Mouse (Mus musculus): Measurements from ENCODE around the gene Fam210b. TPM values are rescaled to one million over a fixed set of nuclear protein-coding genes. Genes with fewer than 3 reads are reported as not detected.

Fam210b gene
- polyA plus RNA-seq, 1 experiment from 2014 or later: 20.1 TPM

DNA sequence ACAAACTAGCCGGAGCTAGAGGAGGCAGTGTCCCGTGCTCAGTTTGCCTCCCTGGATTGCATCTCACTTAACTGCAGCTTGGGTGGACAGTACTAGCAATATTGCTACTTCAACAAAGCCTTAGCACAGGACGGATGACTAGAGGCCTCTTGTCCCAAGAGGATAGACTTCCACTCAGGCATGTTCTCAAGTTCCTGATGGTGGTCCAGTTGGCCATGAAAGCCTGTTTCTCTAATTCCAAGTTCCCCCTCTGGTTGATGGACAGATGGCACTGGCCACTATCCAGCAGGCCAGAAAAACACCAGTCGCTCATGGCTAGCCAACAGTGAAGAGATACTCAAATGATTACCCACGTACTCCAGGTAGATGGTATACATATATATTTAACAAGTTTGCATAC, 10.5 kb downstream of the Fam210b start:
- Histone ChIP-seq H3K4me2 (ENCODE audit: low read depth, low read length, severe bottlenecking) (no peak overlapping the region), H3K36me3 (ENCODE audit: control insufficient read depth, insufficient read depth, low read length) (peaks cover 27% of the 10 kb centered on the region; the same call in 1 of the 2 replicates), H3K4me1 (replicated peaks; ENCODE audit: control insufficient read depth, insufficient read depth, low read length) (no peaks in the 10 kb centered on the region), H3K4me3 (ENCODE audit: low read depth, low read length) (no peak overlapping the region), H3K27me3 (ENCODE audit: control insufficient read depth, insufficient read depth, low read length) (no peaks in the 10 kb centered on the region), H3K27ac (ENCODE audit: low read depth, low read length) (no peak overlapping the region), H3K9me3 (ENCODE audit: control insufficient read depth, low read length) (no peaks in the 10 kb centered on the region), H3K9ac (ENCODE audit: low read length) (no peak overlapping the region)
- DNase-seq (ENCODE audit: low spot score): no peak
- WGBS: 87% methylated on average over 5 of the region's 5 CpGs
- ATAC-seq (replicated peaks; ENCODE audit: low FRiP score): no peak

DNA sequence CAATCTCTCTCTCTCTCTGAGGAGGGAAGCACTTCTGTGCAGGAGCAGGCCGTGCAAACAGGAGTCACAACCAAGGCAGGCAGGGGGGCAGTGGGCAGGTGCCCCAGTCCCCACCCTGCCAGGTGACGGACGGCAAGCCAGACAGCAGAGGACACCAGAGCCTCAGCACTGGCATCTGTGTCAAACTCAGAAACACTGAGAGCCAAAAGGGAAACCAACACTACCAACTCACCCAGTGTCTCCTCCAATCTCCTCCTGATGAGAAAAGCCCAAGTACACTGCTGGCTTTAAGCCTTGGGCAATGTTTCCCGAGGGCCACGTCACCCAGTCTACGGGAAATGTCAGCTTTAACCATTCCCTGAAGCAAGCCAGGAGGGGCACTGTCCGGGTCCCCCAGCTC, 17.8 kb downstream of the Fam210b start:
- DNase-seq (ENCODE audit: low spot score) (no peak), ATAC-seq (replicated peaks; ENCODE audit: low FRiP score) (no peak)
- Histone ChIP-seq H3K9me3 (ENCODE audit: control insufficient read depth, low read length) (no peaks in the 10 kb centered on the region), H3K27ac (ENCODE audit: low read depth, low read length) (no peak overlapping the region), H3K27me3 (ENCODE audit: control insufficient read depth, insufficient read depth, low read length) (no peaks in the 10 kb centered on the region), H3K4me2 (ENCODE audit: low read depth, low read length, severe bottlenecking) (no peak overlapping the region), H3K4me3 (ENCODE audit: low read depth, low read length) (no peak overlapping the region), H3K36me3 (ENCODE audit: control insufficient read depth, insufficient read depth, low read length) (peaks cover 35% of the 10 kb centered on the region; the same call in 1 of the 2 replicates), H3K4me1 (replicated peaks; ENCODE audit: control insufficient read depth, insufficient read depth, low read length) (peaks cover 3% of the 10 kb centered on the region; the same call in 1 of the 2 replicates), H3K9ac (ENCODE audit: low read length) (no peak overlapping the region)
- 91% methylated on average over 7 of the region's 7 CpGs for WGBS

DNA sequence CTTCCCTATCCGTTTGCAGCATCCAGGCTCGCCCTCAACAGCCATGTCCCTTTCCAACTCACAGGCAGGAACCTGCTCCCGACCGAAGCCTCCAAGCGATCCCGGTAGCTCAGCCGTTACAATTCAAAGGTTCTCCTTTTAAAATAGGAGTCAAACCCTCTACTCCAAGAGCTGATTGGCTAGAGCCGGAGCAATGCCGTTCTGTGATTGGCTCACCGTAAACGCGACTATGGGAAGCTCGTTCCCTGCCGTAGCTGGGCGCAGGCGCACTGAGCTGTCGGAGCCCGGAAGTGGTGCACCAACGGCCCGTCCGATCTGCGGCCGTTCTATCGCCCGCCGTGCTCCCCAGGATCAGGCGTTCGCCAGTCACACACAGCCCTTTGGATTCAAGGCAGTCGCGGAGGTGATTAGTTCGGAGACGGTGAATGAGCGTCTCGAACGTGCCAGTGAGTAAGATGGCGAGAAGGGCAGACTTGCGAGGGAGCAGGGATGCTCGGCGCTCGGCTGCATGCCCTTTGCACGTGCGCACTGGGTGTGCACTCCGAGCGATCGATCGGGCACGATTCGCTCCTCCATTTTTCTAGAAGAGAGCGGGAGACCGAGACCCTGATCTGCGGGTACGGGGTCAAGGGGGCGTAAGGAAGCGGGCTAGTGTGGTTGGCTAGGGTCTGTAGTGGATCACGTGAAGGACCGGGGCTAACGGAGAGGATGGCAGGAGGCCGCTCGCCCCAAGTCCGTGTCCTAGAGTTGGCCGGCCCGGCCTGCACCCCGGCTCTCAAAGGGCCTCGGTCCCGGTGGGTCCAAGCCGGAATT, 25.3 kb downstream of the Fam210b start, which contains the start of the genes Aurka and Cstf1:
Gene Aurka, minus strand, starts transcription at position 125 of the 813 bp plus-strand sequence.
Gene Cstf1, plus strand, starts transcription at position 271 of the 813 bp plus-strand sequence.
- Histone ChIP-seq H3K9ac (ENCODE audit: low read length) (peak within 1 kb of the TSS; percentile 96), H3K27me3 (ENCODE audit: control insufficient read depth, insufficient read depth, low read length) (no peaks in the 10 kb centered on the region), H3K4me1 (replicated peaks; ENCODE audit: control insufficient read depth, insufficient read depth, low read length) (peaks cover 14% of the 10 kb centered on the region; the same call in 1 of the 2 replicates), H3K36me3 (ENCODE audit: control insufficient read depth, insufficient read depth, low read length) (peaks cover 11% of the 10 kb centered on the region; the same call in 1 of the 2 replicates), H3K4me3 (ENCODE audit: low read depth, low read length) (peak within 1 kb of the TSS; percentile 97), H3K4me2 (ENCODE audit: low read depth, low read length, severe bottlenecking) (peak within 1 kb of the TSS; percentile 75), H3K9me3 (ENCODE audit: control insufficient read depth, low read length) (no peaks in the 10 kb centered on the region), H3K27ac (ENCODE audit: low read depth, low read length) (peak within 1 kb of the TSS; percentile 79)
- ATAC-seq (replicated peaks; ENCODE audit: low FRiP score) (peak; percentile 99), DNase-seq (ENCODE audit: low spot score) (peak; percentile 95)
- WGBS: under 1% methylated on average over 66 of the region's 66 CpGs

DNA sequence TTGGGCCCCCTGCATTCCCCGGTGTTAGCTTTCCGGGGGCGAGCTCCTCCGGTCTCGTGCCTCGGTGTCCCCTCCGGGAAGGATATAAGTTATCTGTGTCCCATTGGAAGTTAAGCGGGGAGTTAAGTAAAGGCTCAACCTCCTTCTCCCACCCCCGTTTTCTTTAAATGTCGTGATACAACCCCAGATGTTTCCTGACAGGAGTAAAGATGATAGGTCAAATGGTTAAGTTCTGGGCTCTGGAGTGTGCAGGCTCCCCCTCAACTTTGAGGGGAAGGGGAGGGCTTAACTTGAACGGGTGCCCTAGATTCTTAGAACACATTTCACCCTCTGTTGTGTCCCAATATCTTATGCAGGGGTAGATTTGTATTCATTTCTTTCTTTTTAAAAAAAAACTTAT, 25.9 kb downstream of the Fam210b start:
- H3K27ac ChIP-seq (ENCODE audit: low read depth, low read length): no peak overlapping the region
- DNase-seq (ENCODE audit: low spot score): no peak
- peak overlapping the region; percentile 96 for H3K9ac ChIP-seq (ENCODE audit: low read length)
- H3K4me3 ChIP-seq (ENCODE audit: low read depth, low read length): peak overlapping the region; percentile 97
- peaks cover 17% of the 10 kb centered on the region; the same call in 1 of the 2 replicates for H3K36me3 ChIP-seq (ENCODE audit: control insufficient read depth, insufficient read depth, low read length)
- WGBS: under 1% methylated on average over 11 of the region's 11 CpGs
- no peaks in the 10 kb centered on the region for H3K27me3 ChIP-seq (ENCODE audit: control insufficient read depth, insufficient read depth, low read length)
- ATAC-seq (replicated peaks; ENCODE audit: low FRiP score): no peak
- H3K4me1 ChIP-seq (replicated peaks; ENCODE audit: control insufficient read depth, insufficient read depth, low read length): peaks cover 14% of the 10 kb centered on the region; the same call in 1 of the 2 replicates
- no peaks in the 10 kb centered on the region for H3K9me3 ChIP-seq (ENCODE audit: control insufficient read depth, low read length)
- peak overlapping the region; percentile 63 for H3K4me2 ChIP-seq (ENCODE audit: low read depth, low read length, severe bottlenecking)

DNA sequence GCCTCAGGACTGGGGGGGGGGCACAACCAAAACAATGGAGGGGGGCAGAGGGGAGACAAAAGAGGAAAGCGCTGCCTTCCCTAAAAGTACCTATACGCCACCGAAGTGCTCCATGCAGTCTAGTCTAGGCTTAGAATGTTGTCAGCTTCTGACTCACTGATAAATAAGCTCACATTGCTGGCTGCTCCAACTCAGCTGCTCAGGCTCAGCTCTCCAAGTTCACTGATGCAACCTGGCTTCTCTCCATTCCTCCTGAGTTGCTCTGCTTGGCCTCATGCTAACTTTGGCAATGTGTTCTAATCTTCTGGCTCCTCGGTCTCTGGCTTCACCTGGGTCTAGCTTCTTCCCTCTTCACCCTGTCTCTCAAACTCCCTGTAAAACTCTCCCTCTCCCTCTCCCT, 31.2 kb downstream of the Fam210b start:
- H3K9me3 ChIP-seq (ENCODE audit: control insufficient read depth, low read length): no peaks in the 10 kb centered on the region
- peaks cover 35% of the 10 kb centered on the region; the same call in 1 of the 2 replicates for H3K36me3 ChIP-seq (ENCODE audit: control insufficient read depth, insufficient read depth, low read length)
- no peak overlapping the region for H3K27ac ChIP-seq (ENCODE audit: low read depth, low read length)
- ATAC-seq (replicated peaks; ENCODE audit: low FRiP score) (no peak), DNase-seq (ENCODE audit: low spot score) (no peak)
- H3K9ac ChIP-seq (ENCODE audit: low read length): no peak overlapping the region
- H3K4me3 ChIP-seq (ENCODE audit: low read depth, low read length): no peak overlapping the region
- H3K4me1 ChIP-seq (replicated peaks; ENCODE audit: control insufficient read depth, insufficient read depth, low read length): 0 out of 2 replicates have a peak, but pooled peaks cover 2% of the 10 kb centered on the region
- no peaks in the 10 kb centered on the region for H3K27me3 ChIP-seq (ENCODE audit: control insufficient read depth, insufficient read depth, low read length)
- H3K4me2 ChIP-seq (ENCODE audit: low read depth, low read length, severe bottlenecking): no peak overlapping the region
- 85% methylated on average over 4 of the region's 4 CpGs for WGBS

DNA sequence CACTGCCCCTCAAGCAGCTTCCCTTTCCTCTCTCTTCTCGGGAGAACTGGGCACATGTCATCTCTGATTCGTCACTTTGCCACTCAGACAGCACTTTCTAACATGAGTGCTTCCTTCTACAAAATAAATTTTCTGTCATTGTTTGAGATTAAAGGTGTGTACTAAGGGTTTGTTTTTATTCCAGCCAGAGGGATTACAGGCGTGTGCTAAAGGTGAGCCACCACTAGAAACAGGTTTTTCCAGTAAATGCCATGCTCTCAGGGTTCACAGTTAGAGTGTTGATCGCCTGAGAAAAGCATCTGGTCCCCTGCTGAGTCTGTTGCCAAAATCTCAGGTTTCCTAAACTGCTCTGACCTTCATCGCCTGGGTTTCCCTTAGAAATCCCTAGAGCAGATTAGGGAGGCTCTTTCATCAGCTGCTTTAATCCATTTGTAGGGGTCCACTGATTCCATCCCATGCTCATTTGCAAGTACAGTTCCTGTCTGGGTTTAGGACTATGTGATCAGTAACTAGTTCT, 31.7 kb downstream of the Fam210b start:
- no peaks in the 10 kb centered on the region for H3K9me3 ChIP-seq (ENCODE audit: control insufficient read depth, low read length)
- no peak overlapping the region for H3K4me3 ChIP-seq (ENCODE audit: low read depth, low read length)
- H3K4me2 ChIP-seq (ENCODE audit: low read depth, low read length, severe bottlenecking): no peak overlapping the region
- DNase-seq (ENCODE audit: low spot score): no peak
- H3K27me3 ChIP-seq (ENCODE audit: control insufficient read depth, insufficient read depth, low read length): no peaks in the 10 kb centered on the region
- H3K27ac ChIP-seq (ENCODE audit: low read depth, low read length): no peak overlapping the region
- no peak for ATAC-seq (replicated peaks; ENCODE audit: low FRiP score)
- no peak overlapping the region for H3K9ac ChIP-seq (ENCODE audit: low read length)
- peaks cover 35% of the 10 kb centered on the region; the same call in 1 of the 2 replicates for H3K36me3 ChIP-seq (ENCODE audit: control insufficient read depth, insufficient read depth, low read length)
- 72% methylated on average over 5 of the region's 5 CpGs for WGBS
- H3K4me1 ChIP-seq (replicated peaks; ENCODE audit: control insufficient read depth, insufficient read depth, low read length): no peaks in the 10 kb centered on the region

DNA sequence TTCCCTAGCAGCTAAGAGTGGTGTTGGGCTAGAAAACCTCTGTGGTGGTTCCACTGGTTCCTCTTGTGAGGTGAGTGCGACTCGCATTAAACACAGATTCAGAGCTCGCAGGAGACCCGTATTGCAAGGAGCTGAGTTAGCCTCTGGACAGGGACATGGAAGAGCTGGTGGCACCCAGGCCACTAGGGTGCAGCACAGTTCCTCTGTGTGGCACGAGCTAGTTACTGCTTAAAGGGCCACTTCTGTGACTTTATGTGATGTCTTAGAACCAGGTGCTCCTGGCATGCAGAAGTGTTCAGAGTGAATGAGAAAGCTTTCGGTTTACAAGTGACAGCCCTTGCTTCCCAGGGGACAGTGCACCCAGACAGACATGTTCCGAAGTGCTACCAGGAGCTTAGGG, 33.0 kb downstream of the Fam210b start:
- no peaks in the 10 kb centered on the region for H3K9me3 ChIP-seq (ENCODE audit: control insufficient read depth, low read length)
- H3K36me3 ChIP-seq (ENCODE audit: control insufficient read depth, insufficient read depth, low read length): peaks cover 37% of the 10 kb centered on the region; the same call in 1 of the 2 replicates
- no peak overlapping the region for H3K27ac ChIP-seq (ENCODE audit: low read depth, low read length)
- no peak overlapping the region for H3K4me3 ChIP-seq (ENCODE audit: low read depth, low read length)
- DNase-seq (ENCODE audit: low spot score) (no peak), ATAC-seq (replicated peaks; ENCODE audit: low FRiP score) (no peak)
- no peak overlapping the region for H3K9ac ChIP-seq (ENCODE audit: low read length)
- no peaks in the 10 kb centered on the region for H3K4me1 ChIP-seq (replicated peaks; ENCODE audit: control insufficient read depth, insufficient read depth, low read length)
- 84% methylated on average over 7 of the region's 7 CpGs for WGBS
- H3K27me3 ChIP-seq (ENCODE audit: control insufficient read depth, insufficient read depth, low read length): no peaks in the 10 kb centered on the region
- no peak overlapping the region for H3K4me2 ChIP-seq (ENCODE audit: low read depth, low read length, severe bottlenecking)

DNA sequence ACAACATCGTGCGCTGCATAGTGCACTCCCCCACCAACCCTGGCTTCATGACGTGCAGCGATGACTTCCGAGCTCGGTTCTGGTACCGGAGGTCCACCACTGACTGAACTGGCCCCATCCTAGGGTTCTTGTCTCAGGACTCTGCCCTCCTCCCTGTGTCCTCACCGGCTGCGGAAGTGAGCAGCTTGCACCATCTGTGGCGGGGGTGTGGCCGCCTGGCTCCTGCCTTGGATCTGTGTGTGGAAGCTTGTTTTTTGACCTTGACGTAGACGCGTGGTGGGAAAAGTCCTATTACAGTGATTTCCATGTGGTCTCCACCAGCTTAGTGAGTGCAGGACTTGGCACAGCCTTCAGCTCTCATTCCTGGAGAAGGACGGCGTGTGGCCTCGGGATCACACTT, 35.1 kb downstream of the Fam210b start:
- no peaks in the 10 kb centered on the region for H3K4me1 ChIP-seq (replicated peaks; ENCODE audit: control insufficient read depth, insufficient read depth, low read length)
- no peak overlapping the region for H3K4me2 ChIP-seq (ENCODE audit: low read depth, low read length, severe bottlenecking)
- H3K36me3 ChIP-seq (ENCODE audit: control insufficient read depth, insufficient read depth, low read length): peaks cover 31% of the 10 kb centered on the region; the same call in 1 of the 2 replicates
- no peaks in the 10 kb centered on the region for H3K27me3 ChIP-seq (ENCODE audit: control insufficient read depth, insufficient read depth, low read length)
- H3K4me3 ChIP-seq (ENCODE audit: low read depth, low read length): no peak overlapping the region
- no peaks in the 10 kb centered on the region for H3K9me3 ChIP-seq (ENCODE audit: control insufficient read depth, low read length)
- ATAC-seq (replicated peaks; ENCODE audit: low FRiP score): no peak
- H3K9ac ChIP-seq (ENCODE audit: low read length): no peak overlapping the region
- no peak overlapping the region for H3K27ac ChIP-seq (ENCODE audit: low read depth, low read length)
- WGBS: 97% methylated on average over 17 of the region's 17 CpGs
- no peak for DNase-seq (ENCODE audit: low spot score)
